Mouse (Mus musculus) heart, postnatal 14 days (tissue): ENCODE results near the gene Aak1. TPM values are rescaled to one million over a fixed set of nuclear protein-coding genes. Genes with fewer than 3 reads are reported as not detected.
A peak's percentile ranks its signal among the peaks of the same experiment; 100 is the strongest.
"Not testable (repeated sequence)": the region's sequence is repeated elsewhere in the genome, so short reads cannot be mapped to it uniquely, and the experiment has no call there.

Source experiments
- DNase-seq, 2 experiments: peaks; one replicate each; pipeline ENCODE4 v3.0.0; 2021 to 2022
- intact Hi-C: fragments of 180-260 bp; cut with DNase I; formaldehyde crosslinking; loops from one replicate; pipeline ENCODE4 v1.15.1; 2025
- total RNA-seq, 2 experiments: library from RNA; stranded (reverse); gene quantifications; 2 replicates each; pipeline ENCODE4 v1.2.3; 2021

Gene Aak1
- total RNA-seq, 2 experiments from 2014 or later: 89.4 to 100 TPM

- intact Hi-C loops: no loop called here
- peak; percentile 96 to 98 for DNase-seq
Observed at GRCm38 (mm10) chr6:87042337-87043130, 193.2 kb downstream of the Aak1 start, which contains the start of gene Gfpt1. Gfpt1 (plus strand) TSS chr6:87042846.

GRCm38 (mm10) chr6:87043131-87043516 is 193.8 kb downstream of the Aak1 start:
- no peak for DNase-seq
- intact Hi-C loops: no loop called here

- intact Hi-C loops: no loop called here
- no peak for DNase-seq
Observed at GRCm38 (mm10) chr6:87044895-87045294, 195.6 kb downstream of the Aak1 start.

GRCm38 (mm10) chr6:87045507-87045906 is 196.2 kb downstream of the Aak1 start:
- intact Hi-C loops: no loop called here
- no peak for DNase-seq

DNA sequence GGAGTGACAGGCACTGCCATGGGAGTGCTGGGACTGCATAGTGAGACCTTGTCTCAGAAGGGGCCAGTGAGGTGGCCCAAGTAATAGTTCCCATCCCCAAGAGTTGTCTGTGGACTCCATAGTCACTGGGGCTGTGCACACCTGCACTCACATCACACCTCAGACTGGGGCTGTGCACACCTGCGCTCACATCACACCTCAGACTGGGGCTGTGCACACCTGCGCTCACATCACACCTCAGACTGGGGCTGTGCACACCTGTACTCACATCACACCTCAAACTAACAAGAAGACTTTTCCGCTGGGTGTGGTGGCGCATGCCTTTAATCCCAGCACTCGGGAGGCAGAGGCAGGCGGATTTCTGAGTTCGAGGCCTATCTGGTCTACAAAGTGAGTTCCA is 199.4 kb downstream of the Aak1 start:
- DNase-seq, intact Hi-C loops: not testable (repeated sequence)

- DNase-seq: no peak
- intact Hi-C loops: no loop called here
Observed at GRCm38 (mm10) chr6:87051886-87052425, 202.6 kb downstream of the Aak1 start.

Other genes starting within 250 kb of the Aak1 start
- under 1 TPM in 1 of 2 experiments, not detected in 1; 0.27 TPM for gene Asprv1, start 221.4 kb upstream of the Aak1 start, total RNA-seq
- gene Mxd1, start 180.4 kb upstream of the Aak1 start, total RNA-seq: 1 to 10 TPM; 7.8 to 8.0 TPM
- 10 to 100 TPM; 40.1 to 45.9 TPM for gene Snrnp27, start 165.0 kb upstream of the Aak1 start, total RNA-seq
- gene Gmcl1, start 116.1 kb upstream of the Aak1 start, total RNA-seq: 1 to 10 TPM; 6.7 to 6.9 TPM
- gene Anxa4, start 55.9 kb upstream of the Aak1 start, total RNA-seq: 10 to 100 TPM; 28.5 to 30.5 TPM
- 10 to 100 TPM; 68.9 to 73.5 TPM for gene Nfu1, start 159.7 kb downstream of the Aak1 start, total RNA-seq
- gene Gfpt1, start 193.3 kb downstream of the Aak1 start, total RNA-seq: 10 to 100 TPM; 14.2 to 15.5 TPM